In genomic region chr6:43312961-43313656, GRCm38 (mm10) we compare ENCODE assay signal across 15 mouse cellular contexts. TPM values are rescaled to one million over a fixed set of nuclear protein-coding genes. Genes with fewer than 3 reads are reported as not detected.
DNase-seq lines count a peak whose midpoint lies in the region; ATAC-seq and TF ChIP-seq lines count a peak whose summit lies in the region.
"Had no signal": no experiment of that assay in that cellular context is flagged by ENCODE, and none has a peak within 500 bp of the region (broad histone marks: within the 10 kb centered on the region; RNA-seq: fewer than 3 reads in every experiment).

No protein-coding gene starts in this region.

- H3K4me2 ChIP-seq in forebrain, embryonic 16.5 days (ENCODE audit: low read length), result no peak overlapping the region
- no peak overlapping the region for H3K4me2 ChIP-seq in midbrain, embryonic 14.5 days (ENCODE audit: low read length)
- H3K4me2 ChIP-seq: limb, embryonic 12.5 days had no signal

- H3K27ac ChIP-seq in forebrain, embryonic 16.5 days (ENCODE audit: low read length), result no peak overlapping the region; the same call in 1 of the 2 replicates
- H3K27ac ChIP-seq in midbrain, embryonic 14.5 days (replicated peaks; ENCODE audit: low read depth, low read length), result peak overlapping the region; percentile 70
- H3K27ac ChIP-seq: limb, embryonic 12.5 days had no signal

- H3K9ac ChIP-seq in forebrain, embryonic 16.5 days (replicated peaks; ENCODE audit: low read depth, low read length), result no peak overlapping the region
- no peak overlapping the region for H3K9ac ChIP-seq in midbrain, embryonic 14.5 days (replicated peaks; ENCODE audit: low read length)
- H3K9ac ChIP-seq: limb, embryonic 12.5 days had no signal

- TF ChIP-seq CTCF in Patski (IDR thresholded peaks at IDR 0.05), result no peak

- POLR2A ChIA-PET in Patski (lab: Charles Lee), result no interaction called here

- CTCF ChIA-PET in Patski (lab: Charles Lee), result interaction anchor here (1.1 to 1.5 kb wide), 3 partner anchors 16 to 40 kb away, joined by 3 to 4 read pairs (median 4); no protein-coding TSS in a partner anchor

- H3K36me3 ChIP-seq in forebrain, embryonic 16.5 days (ENCODE audit: control insufficient read depth, insufficient read depth), result no peaks in the 10 kb centered on the region
- no peaks in the 10 kb centered on the region for H3K36me3 ChIP-seq in midbrain, embryonic 14.5 days (ENCODE audit: control insufficient read depth, insufficient read depth, low read length)
- H3K36me3 ChIP-seq: limb, embryonic 12.5 days had no signal

- peak; percentile 73 for ATAC-seq in Patski
- ATAC-seq in forebrain, embryonic 16.5 days, result 0 out of 2 replicates have a peak, but pooled peaks have one; percentile 52
- peak; percentile 76 for ATAC-seq in midbrain, embryonic 14.5 days (ENCODE audit: low FRiP score, low TSS enrichment)
- no peak for ATAC-seq in cerebellum, adult (ENCODE audit: insufficient number of reproducible peaks, low FRiP score, low TSS enrichment)

- in situ Hi-C loops in Patski (cut with MboI; ENCODE audit: low pct_unique_long_range_greater_than_20kb), result no loop called here

- peaks cover 3% of the 10 kb centered on the region for H3K4me1 ChIP-seq in forebrain, embryonic 16.5 days (replicated peaks; ENCODE audit: control insufficient read depth, insufficient read depth, low read length)
- no peaks in the 10 kb centered on the region for H3K4me1 ChIP-seq in midbrain, embryonic 14.5 days (ENCODE audit: control insufficient read depth, insufficient read depth, low read length)
- H3K4me1 ChIP-seq: limb, embryonic 12.5 days had no signal

- 37% methylated on average over 8 of the region's 8 CpGs for WGBS in forebrain, embryonic 16.5 days
- 29% methylated on average over 8 of the region's 8 CpGs for WGBS in midbrain, embryonic 14.5 days

- no peaks in the 10 kb centered on the region for H3K9me3 ChIP-seq in forebrain, embryonic 16.5 days (ENCODE audit: control insufficient read depth, low read length)
- H3K9me3 ChIP-seq in midbrain, embryonic 14.5 days (ENCODE audit: control insufficient read depth, low read length), result no peaks in the 10 kb centered on the region
- H3K9me3 ChIP-seq: limb, embryonic 12.5 days had no signal

- peak; percentile 14 for DNase-seq in kidney, adult 11 months
- DNase-seq in kidney, postnatal 14 days, result no peak
- DNase-seq in Patski (ENCODE audit: low read depth, low spot score), result no peak
- DNase-seq in midbrain, embryonic 14.5 days, result peak; percentile 72
- no peak for DNase-seq in right cerebral cortex, postnatal 36 days (ENCODE audit: low spot score in 2 of 2)
- no peak for DNase-seq in adrenal gland, postnatal 36 days
- DNase-seq: cerebellum, postnatal 10 days; heart, postnatal 36 days; thymus, postnatal 4 days had no signal

- H3K4me3 ChIP-seq in forebrain, embryonic 16.5 days (replicated peaks; ENCODE audit: low read length), result no peak overlapping the region
- H3K4me3 ChIP-seq in midbrain, embryonic 14.5 days (replicated peaks; ENCODE audit: low read depth, low read length), result no peak overlapping the region
- H3K4me3 ChIP-seq: erythroblast, embryonic 14.5 days; limb, embryonic 12.5 days had no signal

- H3K27me3 ChIP-seq in Patski, result no peaks in the 10 kb centered on the region
- H3K27me3 ChIP-seq in forebrain, embryonic 16.5 days (replicated peaks; ENCODE audit: control insufficient read depth, insufficient read depth, low read length), result no peaks in the 10 kb centered on the region
- H3K27me3 ChIP-seq in midbrain, embryonic 14.5 days (ENCODE audit: control insufficient read depth, insufficient read depth, low read length), result no peaks in the 10 kb centered on the region
- H3K27me3 ChIP-seq: limb, embryonic 12.5 days had no signal

RNA-seq across cellular contexts. Expression of gene Nobox, which starts 3.8 kb away (rescaled TPM):
- not detected for polyA plus RNA-seq in Patski (2021)
- polyA plus RNA-seq in forebrain, embryonic 16.5 days (2015; fragmentation: Nextera tagmentation; extraction: Ambion mirVana), result not detected in 2 replicates
- polyA plus RNA-seq in midbrain, embryonic 14.5 days (2014; fragmentation: Nextera tagmentation; extraction: Ambion mirVana), result not detected in 2 replicates
- not detected for total RNA-seq in adrenal gland, postnatal 36 days (2021)
- total RNA-seq: gastrocnemius, postnatal 4 days; heart, postnatal 36 days; layer of hippocampus, adult 8-10 months had no signal
- polyA plus RNA-seq: erythroblast, embryonic 14.5 days; limb, embryonic 12.5 days had no signal

RNA-seq across cellular contexts. Expression of gene Arhgef5, which starts 47.7 kb away (rescaled TPM):
- 79.4 TPM for polyA plus RNA-seq in Patski (2021)
- polyA plus RNA-seq in forebrain, embryonic 16.5 days (2015; fragmentation: Nextera tagmentation; extraction: Ambion mirVana), result 1.8 and 1.9 TPM in 2 replicates
- 0.89 and 2.6 TPM in 2 replicates for polyA plus RNA-seq in midbrain, embryonic 14.5 days (2014; fragmentation: Nextera tagmentation; extraction: Ambion mirVana)
- total RNA-seq in adrenal gland, postnatal 36 days (2021), result 10 to 100 TPM; 15.5 to 17.8 TPM
- polyA plus RNA-seq: erythroblast, embryonic 14.5 days had no signal

Comparison
In these comparisons a context has a peak if more than half of its experiments do, and no peak if none do; other contexts are left out.
1. DNase-seq: peak in kidney, adult 11 months (single experiment) and midbrain, embryonic 14.5 days (single experiment); none in kidney, postnatal 14 days (single experiment), Patski (single experiment), right cerebral cortex, postnatal 36 days (0 of 2) and adrenal gland, postnatal 36 days (0 of 2).
2. RNA of gene Arhgef5, which starts 47.7 kb away (polyA plus RNA-seq): 79.4 TPM in Patski (single experiment); 0.89 to 2.6 TPM in midbrain, embryonic 14.5 days and 1.8 to 1.9 TPM in forebrain, embryonic 16.5 days; every median in the first group is over 10 times any median in the second.